Mouse (Mus musculus) MEL-GATA-1-ER (cell line): ENCODE results near the gene Lypd6.

Experiments used
- DNase-seq: peaks from one replicate; pipeline ENCODE4 v3.0.0-alpha.2; 2012; ENCODE audit warnings: low read depth; ENCODE audit errors: extremely low read depth

Gene Lypd6

DNA sequence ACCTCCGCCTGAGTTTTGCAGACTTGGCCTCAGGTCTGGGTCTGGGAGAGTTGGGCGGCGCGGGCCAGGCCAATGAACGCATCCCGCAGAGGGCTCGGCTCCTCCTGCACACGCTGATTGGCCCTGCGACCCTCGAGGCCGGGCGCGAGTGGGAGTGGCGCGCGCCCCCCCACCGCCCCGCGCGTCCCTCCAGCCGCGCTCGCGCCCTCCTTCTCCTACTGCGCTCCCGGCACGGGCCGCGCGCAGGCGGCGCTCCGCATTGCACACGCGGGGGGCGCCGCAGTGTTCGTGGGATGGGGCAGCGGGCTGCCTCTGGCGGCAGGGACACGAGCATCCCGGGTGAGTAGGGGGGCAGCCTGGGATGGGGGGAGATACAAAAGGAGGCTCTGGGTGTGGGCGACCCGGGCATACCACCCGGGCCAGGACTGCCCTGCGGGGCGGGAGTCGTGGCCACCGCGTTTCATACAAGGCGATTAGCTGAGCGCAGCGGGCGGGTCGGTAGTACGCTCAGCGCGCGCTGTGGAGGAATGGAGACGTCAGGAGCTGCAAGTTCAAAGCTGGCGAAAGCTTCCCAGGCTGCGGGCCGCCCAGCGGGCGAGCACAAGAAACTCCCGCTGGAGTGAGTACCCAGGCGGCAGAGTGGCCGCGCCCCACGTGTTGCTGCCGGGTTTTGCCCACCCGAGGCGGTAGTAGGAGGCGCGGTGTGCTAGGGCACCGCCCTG is at the start of gene Lypd6:
TSS of gene Lypd6 (plus strand) at position 184 of the 722 bp plus-strand sequence.
- DNase-seq = no peak

DNA sequence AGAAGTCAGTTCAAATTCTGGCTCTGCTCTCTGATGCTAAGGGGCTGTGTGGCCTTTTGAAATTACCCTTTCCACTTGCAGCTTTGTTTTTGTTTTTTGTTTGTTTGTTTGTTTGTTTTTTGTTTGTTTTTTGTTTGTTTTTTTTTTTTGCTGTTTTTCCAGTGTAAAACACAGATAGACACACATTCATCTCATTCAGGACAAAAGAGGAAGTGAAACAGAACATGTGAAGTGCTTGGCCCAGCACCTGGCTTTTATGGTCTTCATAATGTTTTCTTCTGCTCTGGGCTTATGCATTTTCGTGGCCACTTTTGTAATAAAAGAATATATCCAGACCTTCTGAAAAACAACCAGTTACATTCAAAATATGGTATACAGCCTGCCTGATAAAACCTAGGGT is 46.8 kb upstream of the Lypd6 start:
- DNase-seq = no peak

DNA sequence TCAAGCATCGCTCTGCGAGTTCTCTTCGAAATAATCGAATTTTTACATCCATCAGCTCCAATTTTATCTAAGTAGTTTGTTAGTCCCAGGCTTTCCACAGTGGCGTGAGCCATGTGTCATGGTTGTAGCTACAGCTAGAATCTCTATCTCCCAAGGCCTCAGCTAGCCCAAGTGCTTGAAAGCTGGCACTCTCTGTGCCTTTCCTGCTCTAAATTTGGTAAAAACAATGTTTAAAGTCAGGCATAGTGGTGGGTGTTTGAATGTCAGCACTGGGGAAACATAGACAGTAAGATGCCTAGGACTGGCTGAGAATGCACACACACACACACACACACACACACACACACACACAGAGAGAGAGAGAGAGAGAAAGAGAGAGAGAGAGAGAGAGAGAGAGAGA is 40.7 kb upstream of the Lypd6 start:
- DNase-seq = no peak

DNA sequence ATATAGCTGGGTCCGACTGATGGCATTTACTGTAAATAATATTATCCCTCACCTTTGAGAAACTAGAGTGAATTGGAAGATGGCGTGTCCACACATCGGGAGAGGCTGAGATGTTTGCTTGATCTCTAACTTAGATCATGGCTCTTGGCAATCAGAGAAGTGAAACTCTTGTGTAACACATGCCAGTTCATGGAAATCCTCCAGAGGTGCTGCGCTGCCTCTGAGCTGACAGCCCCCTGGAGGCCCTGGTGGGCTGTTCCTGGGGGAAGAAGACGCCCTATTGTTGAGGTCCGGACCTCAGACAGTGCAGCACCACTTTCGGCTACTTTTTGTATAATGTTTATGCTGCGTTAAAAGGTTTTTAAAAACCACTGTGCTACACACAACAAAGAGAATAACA is 37.3 kb upstream of the Lypd6 start:
- no peak for DNase-seq

DNA sequence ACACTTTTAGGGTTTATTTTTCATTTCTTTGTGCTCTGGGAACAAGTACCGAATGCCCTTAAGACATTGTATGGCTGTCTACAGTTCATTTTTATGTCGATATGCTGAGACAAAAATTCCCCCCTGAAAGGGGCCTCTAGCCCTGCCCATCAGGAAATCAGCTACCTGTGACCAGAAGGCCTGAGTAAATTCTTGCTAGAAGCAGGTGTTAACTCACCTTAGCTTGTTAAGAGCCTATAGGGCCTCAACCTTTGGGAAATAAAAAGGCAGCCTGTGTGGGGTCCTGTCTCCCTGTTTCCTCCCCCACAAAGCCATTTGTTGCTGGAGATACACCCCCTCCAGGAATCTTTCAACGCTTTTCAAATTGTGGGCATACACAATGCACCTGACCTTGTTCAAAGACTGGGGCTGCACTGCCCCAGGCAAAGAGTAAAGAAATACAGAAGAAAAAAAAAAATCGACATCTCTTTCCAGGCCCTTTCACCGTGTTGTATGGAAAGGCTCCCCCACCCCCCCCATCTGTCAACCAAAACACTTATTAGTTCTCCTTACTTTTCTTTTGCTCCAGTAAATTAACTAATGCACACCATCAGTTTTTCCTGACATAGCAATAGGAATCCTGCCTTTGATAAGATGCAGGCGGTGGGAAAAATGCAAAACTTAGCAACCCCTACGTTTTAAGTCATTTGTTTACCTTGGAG is 21.9 kb upstream of the Lypd6 start:
- no peak for DNase-seq

DNA sequence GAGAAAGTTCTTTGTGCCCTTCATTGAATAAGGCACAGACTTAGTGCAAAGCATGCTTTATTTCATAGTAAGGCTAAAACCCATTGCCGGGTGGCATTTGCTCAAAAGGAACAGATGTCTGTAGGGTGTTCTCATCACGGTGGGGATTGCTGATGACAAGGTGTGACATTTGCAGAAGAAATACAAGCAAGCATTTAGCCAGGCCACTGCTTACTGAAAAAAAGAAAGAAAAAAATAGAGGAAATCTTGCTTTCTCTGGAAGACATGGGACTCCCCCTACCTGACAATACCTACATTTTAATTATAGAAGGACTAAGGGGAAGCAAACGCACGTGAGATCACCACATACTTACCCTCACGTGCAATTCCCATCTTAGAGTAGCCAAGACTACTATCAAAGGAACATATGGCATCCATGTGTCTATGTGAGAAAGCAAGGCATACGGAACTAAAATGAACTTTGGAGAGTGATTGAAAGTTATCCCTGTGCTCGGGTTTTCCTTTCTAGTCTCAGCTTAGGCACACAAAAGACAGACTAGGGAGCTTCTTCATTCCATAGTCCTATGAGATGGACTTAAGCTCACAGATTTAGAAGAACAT is 21.3 kb upstream of the Lypd6 start:
- no peak for DNase-seq

DNA sequence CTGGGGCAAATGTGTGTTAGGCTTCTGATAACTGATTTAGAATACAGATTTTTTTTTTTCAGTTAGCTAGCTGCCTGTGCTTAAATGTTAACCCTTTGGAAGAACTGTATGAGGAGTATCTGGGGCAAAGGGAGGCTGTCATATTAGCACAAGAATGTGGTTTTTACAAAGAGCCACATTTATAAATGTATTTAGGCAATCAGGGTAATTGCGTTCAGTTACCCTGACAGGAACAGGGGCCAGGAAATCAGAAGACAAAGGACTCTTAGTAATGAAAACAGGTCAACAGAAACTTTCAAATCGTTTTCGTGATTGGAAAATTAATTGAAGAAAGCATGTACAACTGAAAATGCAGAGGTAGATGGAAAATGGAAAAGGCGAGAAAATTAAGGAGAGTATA is 20.4 kb upstream of the Lypd6 start:
- DNase-seq = no peak

DNA sequence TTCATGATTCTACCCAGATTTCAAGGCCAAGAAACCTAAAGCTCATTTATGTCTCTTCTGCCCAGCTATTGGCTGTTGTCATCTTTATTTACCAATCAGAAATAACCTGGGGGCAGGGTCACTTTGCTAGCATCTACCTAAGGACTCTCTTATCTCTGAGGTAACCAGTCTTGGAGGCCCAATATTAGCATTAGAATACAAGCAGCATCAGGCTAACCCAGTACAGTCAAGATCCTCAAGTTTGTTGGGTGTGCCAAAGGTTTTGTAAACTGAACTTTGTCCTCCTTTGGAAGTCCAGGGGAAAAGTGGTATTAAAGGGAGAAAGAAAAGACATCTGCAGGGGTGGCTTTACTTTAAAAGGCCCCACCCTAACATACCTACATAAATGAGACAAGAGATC is 17.8 kb upstream of the Lypd6 start:
- DNase-seq = no peak

DNA sequence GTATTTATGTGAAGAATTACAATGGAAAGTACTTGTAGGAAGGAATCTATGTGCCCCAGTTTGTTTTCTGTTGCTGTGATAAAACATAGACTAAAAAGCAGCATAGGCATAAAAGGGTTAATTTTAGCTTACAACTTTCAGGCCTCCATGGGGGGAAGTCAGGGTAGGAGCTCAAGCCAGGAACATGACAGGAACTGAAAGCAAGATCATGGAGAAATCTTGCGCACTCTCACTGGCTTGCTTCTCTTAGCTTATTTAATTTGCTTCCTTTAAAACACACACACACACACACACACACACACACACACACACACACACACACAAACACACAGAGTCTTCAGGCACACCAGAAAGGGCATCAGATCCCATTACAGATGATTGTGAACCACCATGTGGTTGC is 12.3 kb upstream of the Lypd6 start:
- DNase-seq = no peak

DNA sequence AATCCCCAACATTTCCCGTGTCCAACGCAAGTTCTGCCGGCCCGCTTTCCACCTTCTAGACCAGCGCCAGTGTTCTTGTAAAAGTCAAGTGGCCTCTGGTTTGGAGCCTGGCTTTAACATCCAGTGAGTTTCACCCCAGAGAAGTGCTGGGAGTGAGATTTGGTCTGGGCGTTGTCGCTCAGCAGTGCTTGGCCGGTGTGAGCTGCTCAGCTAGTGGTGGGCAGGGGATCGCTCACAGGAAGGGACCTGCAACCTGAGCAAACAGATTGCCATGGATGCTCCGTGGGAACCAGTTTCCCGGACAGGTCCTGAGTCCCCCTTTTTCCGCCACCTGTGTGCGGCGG is 355 bp upstream of the Lypd6 start:
- DNase-seq = no peak

DNA sequence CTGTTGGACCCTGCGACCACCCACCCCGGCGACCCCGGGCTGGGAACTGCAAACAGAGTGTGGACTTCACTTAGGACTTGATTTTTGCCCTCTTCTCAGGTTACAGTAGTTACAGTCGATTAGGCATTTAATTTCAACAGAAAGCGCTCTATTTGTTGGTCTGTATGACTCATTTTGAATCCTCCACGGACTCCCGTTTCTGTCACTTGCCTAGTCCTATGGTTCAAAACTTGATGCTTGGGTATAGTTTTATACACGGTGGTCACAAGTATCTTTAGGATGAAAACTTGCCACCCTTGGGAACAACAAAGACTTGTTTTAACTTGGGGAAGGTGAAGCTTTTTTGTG is 713 bp downstream of the Lypd6 start:
- DNase-seq = no peak

DNA sequence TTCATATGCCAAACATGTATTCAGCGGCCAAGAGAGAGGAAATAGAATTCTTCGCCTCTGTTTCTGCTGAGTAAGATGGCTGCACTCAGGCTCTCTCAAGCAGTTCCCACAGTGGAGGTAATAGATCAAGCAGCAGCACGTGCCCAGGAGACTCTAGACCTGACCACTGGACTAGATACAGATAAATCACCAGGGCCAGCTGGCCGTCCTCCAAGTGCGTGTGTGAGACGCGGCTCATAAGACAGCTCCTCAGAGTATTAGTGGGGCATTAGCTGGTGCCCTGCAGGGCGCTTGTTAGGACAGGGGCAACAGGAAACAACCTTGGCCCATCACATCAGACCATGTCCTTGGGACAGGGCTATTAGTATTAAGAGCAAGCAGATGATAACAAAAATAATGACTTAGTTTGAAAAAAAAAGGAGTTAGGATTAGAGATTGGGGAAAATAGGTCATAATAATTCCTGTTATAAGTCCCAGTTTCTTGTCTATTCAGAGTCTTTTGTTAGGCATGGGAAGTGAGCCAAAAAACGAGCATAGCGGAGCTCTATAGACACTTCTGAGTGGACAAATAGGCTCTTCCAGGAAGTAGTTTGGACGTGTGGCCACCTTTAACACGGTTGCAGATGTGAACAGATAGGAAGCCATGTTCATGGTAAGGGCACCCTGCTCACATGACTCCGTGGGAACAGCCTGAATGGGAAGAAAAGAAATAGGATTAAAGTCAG is 3.5 kb downstream of the Lypd6 start:
- DNase-seq = no peak

DNA sequence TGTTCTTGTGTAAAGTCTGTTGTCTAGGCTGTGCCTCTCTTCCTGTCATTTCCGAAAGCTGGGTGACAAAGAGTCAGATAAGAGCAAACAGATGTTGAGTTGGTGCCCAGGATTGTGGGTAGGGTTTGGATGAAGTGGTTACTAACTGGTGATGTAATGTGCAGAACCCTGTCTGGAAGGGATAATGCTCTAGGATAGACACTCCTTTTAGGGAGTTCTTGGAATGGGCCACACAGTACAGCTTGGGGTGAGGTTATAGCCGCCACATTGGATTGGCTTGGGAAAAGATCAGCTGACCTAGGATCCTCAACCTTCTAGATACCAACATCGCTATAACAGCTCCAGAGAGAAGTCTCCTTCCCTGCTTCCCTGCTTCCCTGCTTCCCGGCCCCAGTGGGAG is 5.9 kb downstream of the Lypd6 start:
- no peak for DNase-seq

DNA sequence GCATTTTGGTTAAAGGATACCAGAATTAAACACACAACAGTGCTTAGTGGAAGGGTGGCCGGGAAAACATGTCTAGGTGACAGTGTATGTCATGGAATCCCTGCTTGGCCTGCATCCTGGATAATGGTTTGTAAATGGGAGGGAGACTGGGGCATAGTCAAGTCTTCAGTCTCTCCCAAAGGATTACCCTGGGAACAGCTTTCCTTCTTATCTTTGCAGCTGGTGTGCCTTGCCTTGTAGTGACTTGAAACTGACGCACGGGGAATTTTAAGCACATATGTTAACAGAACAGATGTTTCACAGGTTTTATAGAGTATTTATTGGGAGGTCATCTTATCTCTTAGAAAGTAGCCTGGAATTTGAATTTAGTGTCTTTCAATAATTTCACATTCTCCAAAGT is 18.5 kb downstream of the Lypd6 start:
- DNase-seq = no peak

DNA sequence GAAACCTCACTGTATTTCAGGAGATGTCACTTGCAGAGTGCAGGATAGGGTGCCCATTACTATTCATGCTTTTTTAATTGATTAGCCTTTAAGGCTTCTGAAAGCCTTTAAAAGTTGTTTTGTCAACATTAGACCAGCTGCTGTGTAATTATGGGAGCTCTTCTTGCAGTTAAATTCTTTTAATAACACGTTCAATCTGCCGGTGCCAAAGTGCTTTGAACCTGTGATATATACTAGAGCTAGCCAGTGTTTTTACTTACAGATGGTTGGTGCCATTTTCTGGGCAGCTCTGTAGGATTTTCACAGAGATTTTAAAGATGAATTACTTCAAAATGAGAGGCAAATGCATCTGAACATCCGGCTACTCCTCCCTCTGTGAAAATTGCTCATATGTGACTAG is 21.5 kb downstream of the Lypd6 start:
- DNase-seq = no peak

DNA sequence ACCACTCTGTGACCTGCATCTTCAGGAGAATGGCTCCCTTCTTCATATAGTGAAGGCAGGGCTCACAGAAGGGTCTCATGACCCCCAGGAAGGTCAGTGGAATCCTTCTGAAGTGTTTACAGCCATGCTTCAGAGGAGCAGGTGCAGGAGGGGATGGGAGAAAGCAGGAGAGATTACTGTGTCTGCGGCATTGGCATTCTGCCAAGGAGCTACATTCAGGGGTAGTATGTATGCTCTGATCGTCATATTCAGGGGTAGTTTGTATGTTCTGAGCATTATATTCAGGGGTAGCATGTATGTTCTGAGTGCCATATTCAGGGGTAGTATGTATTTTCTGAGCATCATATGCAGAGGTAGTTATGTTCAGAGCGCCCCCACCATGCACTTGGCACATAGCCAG is 30.1 kb downstream of the Lypd6 start:
- DNase-seq = no peak

DNA sequence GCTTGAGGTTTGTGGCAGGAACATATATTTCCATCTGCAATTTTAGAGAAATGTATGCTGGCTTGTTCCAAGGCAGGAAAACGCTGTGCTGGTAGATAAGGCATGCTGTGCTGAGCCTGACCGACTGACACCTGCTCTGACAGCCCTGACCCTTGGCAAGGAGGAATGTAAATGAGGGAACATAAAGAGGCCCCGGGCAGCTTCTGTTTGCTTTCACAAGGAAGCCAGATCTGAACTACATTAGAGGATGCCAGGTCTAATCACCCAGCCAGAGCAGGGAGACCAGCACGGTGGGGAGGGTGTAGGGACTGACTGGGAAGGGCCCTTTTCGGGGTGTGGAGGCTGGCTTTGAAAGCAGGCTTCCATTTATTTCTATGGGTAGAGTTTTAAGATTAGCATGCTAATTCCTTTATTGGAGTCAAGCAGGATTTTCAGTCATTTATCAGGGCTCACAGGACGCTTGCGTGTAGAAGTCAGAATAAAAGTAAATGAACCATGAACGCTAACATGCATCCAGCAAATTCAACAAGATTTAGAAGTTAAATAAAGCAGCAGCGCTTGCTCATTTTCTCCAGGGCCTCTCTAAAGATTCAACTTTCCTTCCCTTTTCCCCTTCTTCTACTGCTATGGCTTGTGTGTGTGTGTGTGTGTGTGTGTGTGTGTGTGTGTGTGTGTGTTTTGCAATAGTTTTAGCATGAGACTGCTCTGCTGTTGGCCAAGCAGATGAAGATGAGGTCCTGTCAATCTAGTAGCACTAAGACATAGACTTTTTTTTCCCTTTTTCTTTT is 34.3 kb downstream of the Lypd6 start:
- DNase-seq = peak; percentile 43

DNA sequence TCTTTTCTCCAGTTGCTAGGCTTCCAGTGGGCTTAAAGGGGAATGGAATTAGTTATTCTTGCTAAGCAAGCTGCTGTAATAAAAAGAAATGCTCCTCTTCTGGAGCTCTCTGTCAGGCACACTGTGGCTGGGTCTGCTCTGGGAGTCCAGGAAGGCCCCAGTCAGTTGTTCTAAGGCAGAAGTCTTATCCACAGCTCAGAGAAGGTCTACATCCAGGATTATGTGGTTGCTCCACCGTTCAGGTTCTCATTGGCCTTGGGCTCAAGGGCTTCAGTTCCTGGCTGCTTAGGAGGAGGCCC is 34.9 kb downstream of the Lypd6 start:
- no peak for DNase-seq

DNA sequence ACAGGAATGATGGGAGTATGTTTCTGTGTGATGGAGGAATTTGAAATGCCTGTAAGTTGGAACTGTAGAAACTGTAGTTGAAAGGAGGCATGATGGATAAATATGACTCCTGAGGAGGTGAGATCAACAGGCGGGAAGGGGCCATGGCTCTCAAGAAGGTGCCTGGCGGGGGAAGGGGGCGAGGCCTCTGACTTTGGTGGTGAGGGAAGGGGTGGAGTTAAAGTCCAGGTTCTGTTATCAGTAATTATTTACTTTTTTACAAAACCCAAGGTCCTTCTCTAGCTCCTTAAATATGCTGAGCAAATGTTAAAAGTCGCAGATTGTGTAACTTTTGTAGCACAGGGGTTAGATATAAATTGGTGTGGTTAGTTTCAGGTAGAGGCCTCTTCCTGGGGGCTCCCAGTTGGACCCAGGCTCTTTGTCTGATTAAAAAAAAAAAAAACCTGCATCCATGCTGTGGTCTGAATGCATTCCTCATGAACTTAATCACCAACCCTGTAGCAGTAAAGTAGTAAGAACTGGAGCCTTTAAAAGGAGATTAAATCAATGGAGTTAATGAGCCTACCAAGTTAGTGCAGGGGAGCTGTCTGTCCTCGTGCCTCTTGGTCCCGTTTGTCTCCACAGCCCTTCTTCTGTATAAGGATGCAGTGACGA is 37.7 kb downstream of the Lypd6 start:
- DNase-seq = no peak

DNA sequence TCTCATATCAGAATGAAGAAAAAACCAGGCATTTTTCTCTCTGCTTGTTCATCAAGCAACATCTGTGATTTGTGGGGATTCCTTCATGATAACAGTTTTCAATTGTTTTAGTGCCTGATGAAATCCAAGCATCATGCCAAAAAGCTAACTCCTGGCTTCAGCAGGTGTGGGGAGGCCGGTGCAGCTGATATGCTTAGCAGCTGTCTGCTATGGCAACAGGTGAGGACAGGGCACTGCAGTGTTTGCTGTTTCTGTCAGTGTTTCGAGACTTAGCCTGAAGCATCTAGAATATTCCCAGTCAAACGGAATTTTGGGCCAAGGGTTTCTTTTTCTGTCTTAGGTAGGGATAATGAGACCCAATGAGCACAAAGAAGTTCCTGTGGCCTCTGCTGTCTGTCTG is 39.4 kb downstream of the Lypd6 start:
- no peak for DNase-seq

DNA sequence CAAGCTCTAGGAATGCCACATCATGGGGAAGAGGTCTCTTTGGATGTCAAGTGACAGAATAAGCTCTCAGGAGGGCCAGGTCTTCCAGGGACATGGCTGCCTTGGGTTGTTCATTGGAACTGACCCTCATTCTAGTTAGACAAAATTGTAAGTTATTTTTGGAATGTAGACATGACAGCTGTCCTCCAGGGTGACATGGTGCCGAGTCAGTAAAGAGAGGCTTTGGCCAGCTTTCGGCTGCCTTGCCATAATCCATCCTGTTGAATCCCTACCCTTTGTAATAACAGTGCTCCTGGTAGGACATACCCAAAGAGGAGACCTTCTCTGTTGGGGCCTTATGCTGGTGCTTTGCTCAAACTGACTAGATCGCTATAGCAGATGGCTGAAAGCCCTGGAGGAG is 39.8 kb downstream of the Lypd6 start:
- no peak for DNase-seq
